Mouse (Mus musculus): ENCODE measurements at regions not wholly inside any gene's neighbourhood (a gene's known extent, or its start where the extent isn't known, plus 50 kb on each side); places are given as distances from the start of the nearest gene placed in this dataset.

GRCm38 (mm10) chr1:163190841-163191240 is 105.4 kb upstream of the Mroh9 start:
- H3K36me3 ChIP-seq (replicated peaks), result no peaks in the 10 kb centered on the region
- H3K27ac ChIP-seq, result no peak overlapping the region
- H3K9me3 ChIP-seq, result no peaks in the 10 kb centered on the region
- H3K4me2 ChIP-seq, result no peak overlapping the region
- H3K27me3 ChIP-seq (replicated peaks), result no peaks in the 10 kb centered on the region
- no peak overlapping the region for H3K9ac ChIP-seq
- no peak overlapping the region for H3K4me3 ChIP-seq
- no peak for ATAC-seq (replicated peaks)
- no peaks in the 10 kb centered on the region for H3K4me1 ChIP-seq
- WGBS, result 72% methylated on average over 2 of the region's 2 CpGs

- 89% methylated on average over 2 of the region's 2 CpGs for whole genome bisulfite sequencing
- no peaks in the 10 kb centered on the region for H3K36me3 ChIP-seq (replicated peaks)
- no peaks in the 10 kb centered on the region for H3K9me3 ChIP-seq
- H3K4me1 ChIP-seq, result no peaks in the 10 kb centered on the region
- H3K4me3 ChIP-seq, result no peak overlapping the region
- no peaks in the 10 kb centered on the region for H3K27me3 ChIP-seq (replicated peaks)
- no peak overlapping the region for H3K4me2 ChIP-seq
- no peak overlapping the region for H3K9ac ChIP-seq
- ATAC-seq (replicated peaks), result no peak
- H3K27ac ChIP-seq, result no peak overlapping the region
Observed at GRCm38 (mm10) chr1:163181851-163182250, 96.4 kb upstream of the Mroh9 start.

- 68% methylated on average over 3 of the region's 3 CpGs for WGBS
- no peak overlapping the region for H3K27ac ChIP-seq
- no peaks in the 10 kb centered on the region for H3K9me3 ChIP-seq
Observed at GRCm38 (mm10) chr1:163177011-163177410, 91.5 kb upstream of the Mroh9 start.

GRCm38 (mm10) chr1:163167051-163167450 is 81.6 kb upstream of the Mroh9 start:
- Histone ChIP-seq H3K27ac (no peak overlapping the region), H3K4me1 (no peaks in the 10 kb centered on the region), H3K36me3 (replicated peaks) (no peaks in the 10 kb centered on the region), H3K4me2 (no peak overlapping the region), H3K4me3 (no peak overlapping the region), H3K9me3 (no peaks in the 10 kb centered on the region; the same call in 1 of the 2 replicates), H3K9ac (no peak overlapping the region), H3K27me3 (replicated peaks) (no peaks in the 10 kb centered on the region)
- no peak for ATAC-seq (replicated peaks)

More at GRCm38 (mm10) chr1:163177011-163177410, 91.5 kb upstream of the Mroh9 start:
- H3K4me3 ChIP-seq, result no peak overlapping the region
- ATAC-seq (replicated peaks), result no peak
- no peak overlapping the region for H3K9ac ChIP-seq
- no peaks in the 10 kb centered on the region for H3K27me3 ChIP-seq (replicated peaks)
- H3K4me1 ChIP-seq, result no peaks in the 10 kb centered on the region
- H3K36me3 ChIP-seq (replicated peaks), result no peaks in the 10 kb centered on the region
- H3K4me2 ChIP-seq, result no peak overlapping the region

GRCm38 (mm10) chr1:163163636-163164035 is 78.2 kb upstream of the Mroh9 start:
- Histone ChIP-seq H3K4me2 (no peak overlapping the region), H3K9ac (no peak overlapping the region), H3K27ac (no peak overlapping the region), H3K9me3 (no peaks in the 10 kb centered on the region), H3K27me3 (replicated peaks) (no peaks in the 10 kb centered on the region), H3K4me1 (no peaks in the 10 kb centered on the region), H3K36me3 (replicated peaks) (no peaks in the 10 kb centered on the region), H3K4me3 (no peak overlapping the region)
- WGBS, result 22% methylated on average over 2 of the region's 2 CpGs
- no peak for ATAC-seq (replicated peaks)

GRCm38 (mm10) chr1:163159911-163160310 is 74.4 kb upstream of the Mroh9 start:
- H3K4me2 ChIP-seq, result no peak overlapping the region
- 81% methylated on average over 3 of the region's 3 CpGs for WGBS
- no peaks in the 10 kb centered on the region for H3K9me3 ChIP-seq
- no peak for ATAC-seq (replicated peaks)
- no peak overlapping the region for H3K9ac ChIP-seq
- H3K4me1 ChIP-seq, result no peaks in the 10 kb centered on the region
- no peak overlapping the region for H3K4me3 ChIP-seq
- no peaks in the 10 kb centered on the region for H3K36me3 ChIP-seq (replicated peaks)
- no peaks in the 10 kb centered on the region for H3K27me3 ChIP-seq (replicated peaks)
- H3K27ac ChIP-seq, result no peak overlapping the region

- no peaks in the 10 kb centered on the region for H3K36me3 ChIP-seq (replicated peaks)
- ATAC-seq (replicated peaks), result no peak
- no peak overlapping the region for H3K4me3 ChIP-seq
- 77% methylated on average over 5 of the region's 5 CpGs for WGBS
- no peaks in the 10 kb centered on the region for H3K4me1 ChIP-seq
- H3K27ac ChIP-seq, result no peak overlapping the region
- no peak overlapping the region for H3K9ac ChIP-seq
- no peaks in the 10 kb centered on the region for H3K9me3 ChIP-seq
- no peaks in the 10 kb centered on the region for H3K27me3 ChIP-seq (replicated peaks)
- H3K4me2 ChIP-seq, result no peak overlapping the region
Observed at GRCm38 (mm10) chr1:163158491-163158890, 73.0 kb upstream of the Mroh9 start.

GRCm38 (mm10) chr1:163150203-163150855 is 64.9 kb upstream of the Mroh9 start:
- no peak overlapping the region for H3K27ac ChIP-seq
- no peaks in the 10 kb centered on the region for H3K36me3 ChIP-seq (replicated peaks)
- H3K27me3 ChIP-seq (replicated peaks), result no peaks in the 10 kb centered on the region
- H3K9ac ChIP-seq, result no peak overlapping the region
- peak overlapping the region; percentile 42 for H3K4me2 ChIP-seq
- peak overlapping the region; percentile 29 for H3K4me3 ChIP-seq
- H3K9me3 ChIP-seq, result no peaks in the 10 kb centered on the region
- H3K4me1 ChIP-seq, result no peaks in the 10 kb centered on the region
- WGBS, result 30% methylated on average over 13 of the region's 13 CpGs
- peak; percentile 99 for ATAC-seq (replicated peaks)

- Histone ChIP-seq H3K4me1 (no peaks in the 10 kb centered on the region), H3K4me2 (no peak overlapping the region), H3K9me3 (no peaks in the 10 kb centered on the region), H3K36me3 (replicated peaks) (no peaks in the 10 kb centered on the region), H3K4me3 (no peak overlapping the region), H3K27me3 (replicated peaks) (no peaks in the 10 kb centered on the region), H3K27ac (no peak overlapping the region), H3K9ac (no peak overlapping the region)
- ATAC-seq (replicated peaks), result no peak
- WGBS, result 87% methylated on average over 1 of the region's 1 CpGs
Observed at GRCm38 (mm10) chr1:163146641-163147040, 61.2 kb upstream of the Mroh9 start.

- H3K27ac ChIP-seq, result no peak overlapping the region
- no peaks in the 10 kb centered on the region for H3K9me3 ChIP-seq
- no peaks in the 10 kb centered on the region for H3K4me1 ChIP-seq
- ATAC-seq (replicated peaks), result no peak
- H3K4me2 ChIP-seq, result no peak overlapping the region
- no peak overlapping the region for H3K9ac ChIP-seq
- 75% methylated on average over 1 of the region's 1 CpGs for WGBS
- no peaks in the 10 kb centered on the region for H3K27me3 ChIP-seq (replicated peaks)
- no peaks in the 10 kb centered on the region for H3K36me3 ChIP-seq (replicated peaks)
- H3K4me3 ChIP-seq, result no peak overlapping the region
Observed at GRCm38 (mm10) chr1:163143113-163143512, 57.6 kb upstream of the Mroh9 start.

GRCm38 (mm10) chr1:163141471-163141870 is 56.0 kb upstream of the Mroh9 start:
- H3K9ac ChIP-seq, result no peak overlapping the region
- no peaks in the 10 kb centered on the region for H3K27me3 ChIP-seq (replicated peaks)
- no peak overlapping the region for H3K4me3 ChIP-seq
- H3K36me3 ChIP-seq (replicated peaks), result no peaks in the 10 kb centered on the region
- no peak for ATAC-seq (replicated peaks)
- 74% methylated on average over 1 of the region's 1 CpGs for WGBS
- H3K4me2 ChIP-seq, result no peak overlapping the region
- no peaks in the 10 kb centered on the region for H3K9me3 ChIP-seq
- no peaks in the 10 kb centered on the region for H3K4me1 ChIP-seq
- no peak overlapping the region for H3K27ac ChIP-seq

- Histone ChIP-seq H3K27ac (no peak overlapping the region), H3K4me1 (no peaks in the 10 kb centered on the region), H3K4me3 (no peak overlapping the region), H3K27me3 (replicated peaks) (no peaks in the 10 kb centered on the region), H3K36me3 (replicated peaks) (no peaks in the 10 kb centered on the region), H3K9ac (no peak overlapping the region), H3K4me2 (no peak overlapping the region), H3K9me3 (no peaks in the 10 kb centered on the region)
- no peak for ATAC-seq (replicated peaks)
- 72% methylated on average over 1 of the region's 1 CpGs for WGBS
Observed at GRCm38 (mm10) chr1:163138179-163138578, 52.7 kb upstream of the Mroh9 start.
